ENCODE assay signal across 10 mouse cellular contexts in genomic region chr5:122166636-122167161, GRCm38 (mm10). TPM values are rescaled to one million over a fixed set of nuclear protein-coding genes. Genes with fewer than 3 reads are reported as not detected.
A peak's percentile ranks its signal among the peaks of the same experiment; 100 is the strongest.
DNase-seq lines count a peak whose midpoint lies in the region; ATAC-seq and TF ChIP-seq lines count a peak whose summit lies in the region.
"Had no signal": no experiment of that assay in that cellular context is flagged by ENCODE, and none has a peak within 500 bp of the region (broad histone marks: within the 10 kb centered on the region; RNA-seq: fewer than 3 reads in every experiment).

No protein-coding gene starts in this region.

- 63% methylated on average over 8 of the region's 8 CpGs for WGBS in lung, embryonic 14.5 days
- 19% methylated on average over 8 of the region's 8 CpGs for WGBS in forebrain, embryonic 14.5 days
- WGBS in neural tube, embryonic 15.5 days = 38% methylated on average over 8 of the region's 8 CpGs

- H3K4me2 ChIP-seq in lung, embryonic 14.5 days = no peak overlapping the region
- H3K4me2 ChIP-seq in forebrain, embryonic 14.5 days (ENCODE audit: low read length) = peak overlapping the region; percentile 20; the same call in 1 of the 2 replicates
- peak overlapping the region; percentile 1; the same call in 1 of the 2 replicates for H3K4me2 ChIP-seq in neural tube, embryonic 15.5 days
- H3K4me2 ChIP-seq: liver, embryonic 15.5 days had no signal

- H3K4me3 ChIP-seq in lung, embryonic 14.5 days (ENCODE audit: low read depth, low read length) = no peak overlapping the region
- no peak overlapping the region for H3K4me3 ChIP-seq in forebrain, embryonic 14.5 days (ENCODE audit: low read depth, low read length)
- H3K4me3 ChIP-seq in neural tube, embryonic 15.5 days (replicated peaks) = no peak overlapping the region
- H3K4me3 ChIP-seq: liver, embryonic 15.5 days had no signal

- TF ChIP-seq CTCF in lung, embryonic 14.5 days (IDR thresholded peaks at IDR 0.05; ENCODE audit: low read depth) = no peak

- H3K9ac ChIP-seq in lung, embryonic 14.5 days = peak overlapping the region; percentile 23
- peak overlapping the region; percentile 35; the same call in 1 of the 2 replicates for H3K9ac ChIP-seq in forebrain, embryonic 14.5 days (ENCODE audit: low read length)
- H3K9ac ChIP-seq in neural tube, embryonic 15.5 days (replicated peaks) = peak overlapping the region; percentile 26; the same call in 1 of the 2 replicates
- H3K9ac ChIP-seq: liver, embryonic 15.5 days had no signal

- ATAC-seq in lung, embryonic 14.5 days (ENCODE audit: insufficient read depth) = no peak
- peak; percentile 49; the same call in 1 of the 2 replicates for ATAC-seq in forebrain, embryonic 14.5 days
- ATAC-seq in neural tube, embryonic 15.5 days (ENCODE audit: low FRiP score) = no peak

- no peaks in the 10 kb centered on the region for H3K27me3 ChIP-seq in lung, embryonic 14.5 days (ENCODE audit: insufficient read depth, low read length)
- H3K27me3 ChIP-seq in forebrain, embryonic 14.5 days (replicated peaks; ENCODE audit: control insufficient read depth, insufficient read depth, low read length) = no peaks in the 10 kb centered on the region
- no peaks in the 10 kb centered on the region for H3K27me3 ChIP-seq in neural tube, embryonic 15.5 days (replicated peaks)
- H3K27me3 ChIP-seq: liver, embryonic 15.5 days had no signal

- peaks cover 99% of the 10 kb centered on the region for H3K36me3 ChIP-seq in lung, embryonic 14.5 days (ENCODE audit: insufficient read depth)
- H3K36me3 ChIP-seq in forebrain, embryonic 14.5 days (ENCODE audit: control insufficient read depth, insufficient read depth, low read length) = peaks cover 81% of the 10 kb centered on the region
- H3K36me3 ChIP-seq in neural tube, embryonic 15.5 days = peaks cover 46% of the 10 kb centered on the region

- DNase-seq in adrenal gland, adult 2 months = peak; percentile 22
- no peak for DNase-seq in adrenal gland, postnatal 10 days
- no peak for DNase-seq in lung, embryonic 14.5 days
- DNase-seq in lung, adult 18-20 months = no peak
- peak; percentile 64 for DNase-seq in forebrain, embryonic 14.5 days (ENCODE audit: low spot score)
- DNase-seq in urinary bladder, postnatal 4 days (ENCODE audit: low spot score in 2 of 2) = no peak
- no peak for DNase-seq in right cerebral cortex, adult 18-20 months
- DNase-seq: heart, postnatal 36 days had no signal

- H3K27ac ChIP-seq in lung, embryonic 14.5 days (ENCODE audit: low read depth) = peak overlapping the region; percentile 8; the same call in 1 of the 2 replicates
- H3K27ac ChIP-seq in forebrain, embryonic 14.5 days (ENCODE audit: low read depth, low read length) = peak overlapping the region; percentile 64
- peak overlapping the region; percentile 58; the same call in 1 of the 2 replicates for H3K27ac ChIP-seq in neural tube, embryonic 15.5 days (replicated peaks)
- H3K27ac ChIP-seq: liver, embryonic 15.5 days had no signal

- no peaks in the 10 kb centered on the region for H3K4me1 ChIP-seq in lung, embryonic 14.5 days (ENCODE audit: insufficient read depth)
- H3K4me1 ChIP-seq in forebrain, embryonic 14.5 days (ENCODE audit: control insufficient read depth, insufficient read depth, low read length) = peaks cover 36% of the 10 kb centered on the region
- peaks cover 62% of the 10 kb centered on the region for H3K4me1 ChIP-seq in neural tube, embryonic 15.5 days

- no peaks in the 10 kb centered on the region for H3K9me3 ChIP-seq in lung, embryonic 14.5 days (ENCODE audit: low read depth, low read length)
- no peaks in the 10 kb centered on the region for H3K9me3 ChIP-seq in forebrain, embryonic 14.5 days (replicated peaks; ENCODE audit: control insufficient read depth, low read length)
- H3K9me3 ChIP-seq in neural tube, embryonic 15.5 days (replicated peaks) = no peaks in the 10 kb centered on the region
- H3K9me3 ChIP-seq: liver, embryonic 15.5 days had no signal

RNA-seq across cellular contexts. Expression of gene Ppp1cc, which starts 8.6 kb away (rescaled TPM):
- 100 to 1,000 TPM; 181 to 207 TPM for total RNA-seq in adrenal gland, adult 2 months (2021)
- 36.4 and 36.6 TPM in 2 replicates for polyA plus RNA-seq in adrenal gland, adult 2 months (2012; rRNA removed)
- 100 to 1,000 TPM; 149 to 173 TPM for total RNA-seq in adrenal gland, postnatal 10 days (2021)
- 276 and 293 TPM in 2 replicates for polyA plus RNA-seq in lung, embryonic 14.5 days (2014; fragmentation: Nextera tagmentation; extraction: Ambion mirVana)
- 274 and 280 TPM in 2 replicates for polyA plus RNA-seq in forebrain, embryonic 14.5 days (2014; fragmentation: Nextera tagmentation; extraction: Ambion mirVana)
- 184 and 200 TPM in 2 replicates for polyA plus RNA-seq in neural tube, embryonic 15.5 days (2015; fragmentation: Nextera tagmentation; extraction: Ambion mirVana)

RNA-seq across cellular contexts. Expression of gene Ccdc63, which starts 26.1 kb away (rescaled TPM):
- total RNA-seq in adrenal gland, adult 2 months (2021) = not detected
- polyA plus RNA-seq in adrenal gland, adult 2 months (2012; rRNA removed) = not detected in 2 replicates
- total RNA-seq in adrenal gland, postnatal 10 days (2021) = not detected
- 0.33 TPM in 1 of 2 replicates, not detected in the other for polyA plus RNA-seq in lung, embryonic 14.5 days (2014; fragmentation: Nextera tagmentation; extraction: Ambion mirVana)
- polyA plus RNA-seq in forebrain, embryonic 14.5 days (2014; fragmentation: Nextera tagmentation; extraction: Ambion mirVana) = not detected in 2 replicates
- 0.44 TPM in 1 of 2 replicates, not detected in the other for polyA plus RNA-seq in neural tube, embryonic 15.5 days (2015; fragmentation: Nextera tagmentation; extraction: Ambion mirVana)
- total RNA-seq: heart, postnatal 36 days had no signal

RNA-seq across cellular contexts. Expression of gene Hvcn1, which starts 39.9 kb away (rescaled TPM):
- 1 to 10 TPM; 1.8 to 2.4 TPM for total RNA-seq in adrenal gland, adult 2 months (2021)
- 2.5 and 3.7 TPM in 2 replicates for polyA plus RNA-seq in adrenal gland, adult 2 months (2012; rRNA removed)
- total RNA-seq in adrenal gland, postnatal 10 days (2021) = 1 to 10 TPM; 5.8 to 6.6 TPM
- polyA plus RNA-seq in lung, embryonic 14.5 days (2014; fragmentation: Nextera tagmentation; extraction: Ambion mirVana) = 6.1 and 8.2 TPM in 2 replicates
- polyA plus RNA-seq in forebrain, embryonic 14.5 days (2014; fragmentation: Nextera tagmentation; extraction: Ambion mirVana) = 1.3 and 2.4 TPM in 2 replicates
- 1.3 and 4.1 TPM in 2 replicates for polyA plus RNA-seq in neural tube, embryonic 15.5 days (2015; fragmentation: Nextera tagmentation; extraction: Ambion mirVana)

Comparison
In these comparisons a context has a peak if more than half of its experiments do, and no peak if none do; other contexts are left out.
1. DNase-seq: peak in adrenal gland, adult 2 months (single experiment) and forebrain, embryonic 14.5 days (single experiment); none in adrenal gland, postnatal 10 days (single experiment), lung, embryonic 14.5 days (single experiment), lung, adult 18-20 months (0 of 2), urinary bladder, postnatal 4 days (0 of 2) and right cerebral cortex, adult 18-20 months (single experiment).
2. H3K27ac ChIP-seq: peak in every context shown above with its lines; median percentile 64 in forebrain, embryonic 14.5 days; 58 in neural tube, embryonic 15.5 days; 8 in lung, embryonic 14.5 days.
3. Peak in every context shown above with its lines, with median percentiles within 50 percentile points of each other: H3K9ac ChIP-seq.